Mouse (Mus musculus) small intestine, adult 2 months (tissue): ENCODE measurements around the gene Antxr1. TPM values are rescaled to one million over a fixed set of nuclear protein-coding genes. Genes with fewer than 3 reads are reported as not detected.

Source experiments
- H3K27ac ChIP-seq: fragments of 200-500 bp; 2 replicates; pipeline ENCODE4 v1.5.1; 2012; ENCODE audit warnings: low read depth, low read length, control low read depth, inconsistent platforms; ENCODE audit not compliant: insufficient read depth
- H3K27me3 ChIP-seq: fragments of 200-500 bp; 2 replicates; pipeline ENCODE4 v1.6.1; 2012; ENCODE audit warnings: mild to moderate bottlenecking, moderate library complexity, low read length, inconsistent platforms; ENCODE audit not compliant: control insufficient read depth, insufficient read depth
- H3K36me3 ChIP-seq: fragments of 200-500 bp; 2 replicates; pipeline ENCODE4 v1.6.1; 2012; ENCODE audit warnings: mild to moderate bottlenecking, low read length, control low read depth, inconsistent platforms; ENCODE audit not compliant: control insufficient read depth, insufficient read depth
- H3K4me1 ChIP-seq: fragments of 200-500 bp; 2 replicates; pipeline ENCODE4 v1.6.1; 2012; ENCODE audit warnings: low read length, inconsistent platforms, mixed read lengths; ENCODE audit not compliant: control insufficient read depth, insufficient read depth, insufficient read length
- H3K4me3 ChIP-seq: fragments of 200-500 bp; 2 replicates; pipeline ENCODE4 v1.5.1; 2012; ENCODE audit warnings: low read depth, mild to moderate bottlenecking, control low read depth, inconsistent platforms, low read length, moderate library complexity
- CTCF ChIP-seq: fragments of 200-500 bp; IDR thresholded peaks from 2 replicates; pipeline ENCODE4 v1.5.1; 2012; ENCODE audit warnings: low read depth, mild to moderate bottlenecking, control low read depth, inconsistent platforms, low read length, moderate library complexity, mixed read lengths; ENCODE audit not compliant: insufficient replicate concordance, insufficient read length; ENCODE audit errors: extremely low read depth
- POLR2A ChIP-seq: fragments of 200-500 bp; IDR thresholded peaks from 2 replicates; pipeline ENCODE4 v1.6.1; 2012; ENCODE audit warnings: low read depth, mild to moderate bottlenecking, control low read depth, inconsistent platforms, low read length, moderate library complexity
- whole genome bisulfite sequencing: fragments of 180-500 bp; shearing (Covaris S2); methylation state at CpG from one replicate; pipeline ENCODE4 v1.1.7; 2018; 5-methylcytosine and 5-hydroxymethylcytosine counted together
- polyA plus RNA-seq: library from polyadenylated mRNA; depleted of rRNA; stranded (reverse); fragments of >200 nt; gene quantifications from 2 replicates; pipeline ENCODE4 v1.2.3, GENCODE M21; 2012

Antxr1 gene
- polyA plus RNA-seq, 1 experiment = 3.9 TPM

DNA sequence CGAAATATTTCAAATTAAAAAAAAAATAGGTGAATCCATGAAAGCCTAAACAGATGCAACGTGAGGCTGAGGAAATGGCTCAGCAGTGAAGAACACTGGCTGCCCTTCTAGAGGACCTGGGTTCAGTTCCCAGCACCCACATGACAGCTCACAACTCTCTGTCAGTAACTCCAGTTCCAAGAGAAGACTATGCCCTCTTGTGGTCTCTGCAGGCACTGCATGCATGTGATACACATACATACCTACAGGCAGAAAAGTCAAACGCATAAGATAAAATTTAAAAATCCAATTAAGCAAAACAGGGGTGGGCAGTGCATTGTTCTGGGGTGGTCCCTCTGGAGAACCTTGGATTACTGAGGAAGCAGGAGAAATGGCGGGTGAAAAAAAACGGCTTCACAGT is 60.8 kb downstream of the Antxr1 start:
- no peak for TF ChIP-seq CTCF
- WGBS = 89% methylated on average over 5 of the region's 5 CpGs

DNA sequence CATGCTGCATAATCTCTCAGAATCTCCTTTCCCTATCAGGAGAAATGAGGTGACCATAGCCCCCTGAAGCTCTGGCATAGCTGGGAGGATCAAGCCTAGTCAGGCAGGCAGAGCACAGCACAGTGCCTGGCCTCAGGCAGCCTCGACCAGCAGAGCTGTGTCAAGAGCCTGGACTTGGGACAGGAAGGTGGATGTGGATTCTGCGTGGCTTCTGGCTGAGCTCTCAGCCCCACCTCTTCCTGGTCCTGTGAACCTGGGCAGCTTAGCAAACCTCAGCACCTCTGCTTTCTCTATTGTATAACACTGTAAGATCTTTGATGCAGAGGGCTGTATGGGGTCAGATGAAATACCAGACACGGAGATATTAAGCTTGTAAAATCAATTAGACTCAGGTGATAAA is 61.8 kb downstream of the Antxr1 start:
- Histone ChIP-seq H3K4me1 (peaks cover 5% of the 10 kb centered on the region; the same call in 1 of the 2 replicates), H3K27ac (no peak overlapping the region), H3K27me3 (no peaks in the 10 kb centered on the region), H3K36me3 (no peaks in the 10 kb centered on the region), H3K4me3 (no peak overlapping the region)
- 30% methylated on average over 3 of the region's 3 CpGs for WGBS
- TF ChIP-seq POLR2A = no peak
- no peak for TF ChIP-seq CTCF

More for the DNA sequence above, 60.8 kb downstream of the Antxr1 start:
- Histone ChIP-seq H3K4me1 (peaks cover 5% of the 10 kb centered on the region; the same call in 1 of the 2 replicates), H3K4me3 (no peak overlapping the region), H3K27ac (no peak overlapping the region), H3K36me3 (no peaks in the 10 kb centered on the region), H3K27me3 (no peaks in the 10 kb centered on the region)

DNA sequence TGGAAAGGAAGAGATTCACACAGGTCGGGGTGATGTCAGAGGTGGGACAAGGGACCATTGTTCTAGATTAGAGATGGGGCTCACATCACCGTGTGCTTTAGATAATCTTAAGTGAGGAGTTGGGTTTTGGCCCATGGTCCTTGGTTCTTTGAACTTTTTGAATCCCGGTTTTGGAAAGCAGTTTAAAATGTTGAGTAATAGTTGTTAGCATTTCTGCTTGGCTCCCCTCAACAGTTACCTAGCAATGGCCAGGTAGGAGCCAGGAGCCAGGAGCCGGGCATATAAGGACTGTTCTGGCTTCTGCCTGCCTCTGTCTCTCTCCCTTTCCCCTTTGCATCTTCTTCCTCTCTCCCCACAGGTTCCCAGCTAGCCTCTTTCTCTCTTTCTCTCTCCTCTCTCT is 62.5 kb downstream of the Antxr1 start:
- Histone ChIP-seq H3K36me3 (no peaks in the 10 kb centered on the region), H3K27ac (no peak overlapping the region), H3K4me3 (no peak overlapping the region), H3K27me3 (no peaks in the 10 kb centered on the region), H3K4me1 (peaks cover 5% of the 10 kb centered on the region; the same call in 1 of the 2 replicates)
- no peak for TF ChIP-seq POLR2A
- TF ChIP-seq CTCF = no peak
- WGBS = 55% methylated on average over 4 of the region's 4 CpGs

DNA sequence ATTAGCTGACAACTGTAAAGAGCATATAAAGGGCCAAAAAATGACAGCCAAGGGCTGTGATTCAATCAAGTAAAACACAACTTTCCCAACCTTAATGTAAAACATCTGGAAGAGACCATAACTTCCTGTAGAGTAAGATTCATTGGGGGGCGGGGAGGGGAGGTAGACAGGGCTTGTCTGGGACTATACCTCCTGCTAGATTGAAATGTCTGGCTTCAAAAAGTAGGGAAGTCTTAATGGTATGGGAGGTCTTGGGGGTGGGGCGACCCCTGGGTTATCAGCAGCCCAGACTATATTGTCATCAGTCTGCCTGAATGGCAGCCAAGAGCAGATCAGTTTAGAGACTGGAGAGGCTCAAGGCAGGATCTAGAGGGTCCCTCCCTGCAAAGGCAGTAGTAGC is 63.4 kb downstream of the Antxr1 start:
- 76% methylated on average over 2 of the region's 2 CpGs for WGBS
- peaks cover 5% of the 10 kb centered on the region; the same call in 1 of the 2 replicates for H3K4me1 ChIP-seq
- H3K4me3 ChIP-seq = no peak overlapping the region
- H3K27ac ChIP-seq = no peak overlapping the region
- no peaks in the 10 kb centered on the region for H3K27me3 ChIP-seq
- H3K36me3 ChIP-seq = no peaks in the 10 kb centered on the region
- TF ChIP-seq CTCF (no peak), POLR2A (no peak)

DNA sequence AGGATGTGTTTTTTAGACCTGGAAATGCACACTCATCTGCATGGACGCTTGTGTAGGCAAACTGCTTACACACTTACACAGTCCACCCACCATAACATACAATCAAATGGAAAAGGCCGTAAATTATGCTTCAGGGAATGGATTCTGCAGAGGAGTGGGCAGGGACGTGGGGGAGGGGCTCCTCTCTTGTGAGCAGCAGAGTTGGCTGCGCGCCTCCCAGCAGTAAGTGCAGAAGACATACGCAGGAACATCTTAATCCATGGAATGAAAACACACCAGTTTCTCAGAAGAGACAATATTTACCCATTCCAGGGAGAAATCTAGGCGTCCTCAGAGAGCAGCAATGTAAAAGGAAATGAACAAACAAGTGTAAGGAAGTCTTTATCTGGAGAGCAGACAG is 65.2 kb downstream of the Antxr1 start:
- Histone ChIP-seq H3K36me3 (no peaks in the 10 kb centered on the region), H3K27me3 (no peaks in the 10 kb centered on the region), H3K4me1 (no peaks in the 10 kb centered on the region), H3K27ac (no peak overlapping the region), H3K4me3 (no peak overlapping the region)
- TF ChIP-seq CTCF = no peak
- no peak for TF ChIP-seq POLR2A
- WGBS = 20% methylated on average over 7 of the region's 7 CpGs

DNA sequence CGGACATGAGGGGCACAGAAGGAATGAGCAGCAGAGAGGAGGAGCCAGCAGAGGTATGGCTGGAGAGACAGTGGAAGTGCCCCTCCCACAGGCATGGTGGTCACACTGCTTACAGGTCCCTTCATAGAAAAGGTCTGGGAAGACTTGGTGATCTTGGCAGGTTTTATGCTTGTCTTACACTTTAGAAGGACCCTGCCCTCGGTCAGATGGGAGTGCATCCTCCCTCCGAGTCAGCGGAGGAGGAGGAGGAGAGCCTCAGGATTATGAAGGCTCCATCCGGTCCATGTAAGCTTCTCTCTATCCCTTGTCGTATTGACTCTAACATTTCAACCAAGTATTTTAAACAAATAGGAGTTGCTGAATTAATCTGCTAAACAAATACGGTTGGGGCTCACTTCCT is 65.7 kb downstream of the Antxr1 start:
- no peak overlapping the region for H3K27ac ChIP-seq
- 61% methylated on average over 7 of the region's 7 CpGs for WGBS
- no peaks in the 10 kb centered on the region for H3K4me1 ChIP-seq
- no peak overlapping the region for H3K4me3 ChIP-seq
- TF ChIP-seq CTCF = no peak
- no peak for TF ChIP-seq POLR2A
- no peaks in the 10 kb centered on the region for H3K36me3 ChIP-seq
- no peaks in the 10 kb centered on the region for H3K27me3 ChIP-seq

DNA sequence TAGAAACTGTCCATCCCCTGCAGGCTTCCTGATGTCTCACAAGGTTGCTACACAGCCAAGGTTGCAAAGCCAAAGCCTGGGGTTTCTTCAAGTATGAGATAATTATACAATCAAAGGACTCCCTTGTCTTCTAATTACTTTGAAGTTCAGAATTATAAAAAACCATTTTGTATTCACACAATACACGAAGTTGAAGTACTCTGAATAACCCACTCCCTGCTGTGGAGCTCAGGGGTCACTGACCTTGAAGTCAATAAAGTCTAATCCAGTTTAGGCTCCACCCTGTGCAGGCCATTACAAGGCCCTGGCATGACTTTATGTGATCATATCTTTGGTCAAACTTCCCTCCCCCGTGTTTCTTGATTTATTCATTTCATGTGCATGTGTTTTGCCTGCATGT is 73.0 kb downstream of the Antxr1 start:
- TF ChIP-seq POLR2A = no peak
- TF ChIP-seq CTCF = no peak
- Histone ChIP-seq H3K27ac (no peak overlapping the region), H3K4me3 (no peak overlapping the region), H3K4me1 (no peaks in the 10 kb centered on the region), H3K27me3 (no peaks in the 10 kb centered on the region), H3K36me3 (no peaks in the 10 kb centered on the region)
- 26% methylated on average over 2 of the region's 2 CpGs for WGBS

DNA sequence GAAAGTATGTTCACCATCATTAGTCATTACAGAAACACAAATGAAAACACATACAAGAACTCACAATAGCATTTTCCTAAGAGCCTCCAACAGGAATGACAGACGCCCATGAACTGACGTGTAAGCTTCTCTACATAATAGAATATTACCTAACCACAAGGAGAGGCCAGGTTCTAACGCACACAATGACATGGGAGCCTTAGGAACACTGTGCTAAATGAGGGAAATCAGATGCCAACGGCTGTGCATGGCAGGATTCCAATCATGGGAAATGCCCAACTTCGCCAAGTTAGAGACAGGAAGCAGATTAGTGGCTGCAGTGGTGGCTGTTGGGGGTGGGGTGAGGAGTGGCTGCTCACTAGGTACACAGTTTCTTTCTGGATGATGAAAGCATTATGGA is 76.6 kb downstream of the Antxr1 start:
- TF ChIP-seq CTCF = no peak
- TF ChIP-seq POLR2A = no peak
- 0 out of 2 replicates have a peak, but pooled peaks cover 2% of the 10 kb centered on the region for H3K4me1 ChIP-seq
- no peak overlapping the region for H3K4me3 ChIP-seq
- WGBS = 38% methylated on average over 5 of the region's 5 CpGs
- H3K27ac ChIP-seq = no peak overlapping the region
- H3K27me3 ChIP-seq = no peaks in the 10 kb centered on the region
- no peaks in the 10 kb centered on the region for H3K36me3 ChIP-seq
